8 mouse cellular contexts compared by ENCODE assay signal in the genomic region with DNA sequence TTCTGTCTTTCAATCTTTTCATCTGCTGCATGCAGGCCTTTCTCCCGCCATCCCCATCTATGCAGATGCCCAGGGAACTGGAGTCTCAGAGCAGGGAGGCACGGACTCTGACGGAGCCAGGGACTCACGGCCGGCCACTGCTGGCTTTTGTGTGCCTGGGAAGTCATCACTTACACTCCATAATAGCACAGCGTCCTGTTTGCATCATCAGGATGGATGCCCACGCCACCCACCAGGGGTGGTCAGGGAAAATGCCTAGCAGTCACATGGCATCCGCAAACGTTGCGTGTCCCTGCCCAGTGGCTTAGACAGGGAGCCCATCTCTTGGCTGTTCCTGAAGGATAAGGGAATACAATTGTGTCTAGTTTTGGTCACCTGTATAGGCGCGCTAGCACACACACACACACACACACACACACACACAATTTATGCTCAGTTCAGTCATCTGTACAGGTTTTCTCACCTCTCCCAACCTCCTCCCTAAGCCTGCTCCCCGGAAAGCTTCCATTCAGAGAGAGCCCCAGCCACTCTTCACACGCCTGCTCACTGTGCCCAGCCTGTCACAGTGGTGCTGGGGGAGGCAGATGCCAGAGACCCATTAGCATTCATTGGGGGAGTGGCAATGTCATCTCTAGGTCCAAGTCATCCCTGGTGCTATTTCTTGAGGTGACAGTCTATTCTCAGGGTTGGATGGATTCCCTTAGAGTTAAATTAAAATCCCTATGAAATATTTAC.
DNase-seq lines count a peak whose midpoint lies in the region; ATAC-seq lines count a peak whose summit lies in the region.

No protein-coding gene starts in this region.

- no peaks in the 10 kb centered on the region for H3K36me3 ChIP-seq in kidney, embryonic 14.5 days (ENCODE audit: control insufficient read depth, insufficient read depth, low read length)
- H3K36me3 ChIP-seq in forebrain, embryonic 13.5 days (ENCODE audit: poor library complexity, severe bottlenecking), result no peaks in the 10 kb centered on the region

- no peaks in the 10 kb centered on the region for H3K4me1 ChIP-seq in kidney, embryonic 14.5 days (ENCODE audit: control insufficient read depth, insufficient read depth, low read length)
- H3K4me1 ChIP-seq in forebrain, embryonic 13.5 days, result peaks cover 26% of the 10 kb centered on the region

- no peak overlapping the region for H3K4me3 ChIP-seq in kidney, embryonic 14.5 days (ENCODE audit: low read length)
- H3K4me3 ChIP-seq in forebrain, embryonic 13.5 days, result peak overlapping the region; percentile 2; the same call in 1 of the 2 replicates

- H3K9ac ChIP-seq in kidney, embryonic 14.5 days (ENCODE audit: low read depth, low read length), result no peak overlapping the region; the same call in 1 of the 2 replicates
- H3K9ac ChIP-seq in forebrain, embryonic 13.5 days, result 0 out of 2 replicates have a peak overlapping the region, but pooled peaks have one; percentile 19

- H3K27me3 ChIP-seq in kidney, embryonic 14.5 days (ENCODE audit: control insufficient read depth, insufficient read depth, low read length), result no peaks in the 10 kb centered on the region
- H3K27me3 ChIP-seq in forebrain, embryonic 13.5 days, result no peaks in the 10 kb centered on the region

- no peak for ATAC-seq in kidney, embryonic 14.5 days (ENCODE audit: low FRiP score, low TSS enrichment)
- peak; percentile 57 for ATAC-seq in forebrain, embryonic 13.5 days
- no peak for ATAC-seq in inflammation-experienced regulatory T-cells, adult 6 months

- no peak overlapping the region for H3K4me2 ChIP-seq in kidney, embryonic 14.5 days (replicated peaks; ENCODE audit: low read depth, low read length)
- peak overlapping the region; percentile 49 for H3K4me2 ChIP-seq in forebrain, embryonic 13.5 days

- intact Hi-C loops in left cerebral cortex, postnatal 4 days (cut with DNase I), result no loop called here

- 36% methylated on average over 14 of the region's 14 CpGs for WGBS in kidney, embryonic 14.5 days
- 32% methylated on average over 14 of the region's 14 CpGs for WGBS in forebrain, embryonic 13.5 days

- DNase-seq in kidney, adult 11 months, result peak; percentile 37
- peak; percentile 36 for DNase-seq in left cerebral cortex, postnatal 4 days
- DNase-seq in retina, embryonic 14.5 days (ENCODE audit: low spot score), result peak; percentile 26
- DNase-seq in thymus, postnatal 36 days, result no peak
- no peak for DNase-seq in heart, adult 8-10 months (ENCODE audit: low spot score)

- H3K27ac ChIP-seq in kidney, embryonic 14.5 days (ENCODE audit: low read depth, low read length), result no peak overlapping the region
- peak overlapping the region; percentile 41; the same call in 1 of the 2 replicates for H3K27ac ChIP-seq in forebrain, embryonic 13.5 days

- H3K9me3 ChIP-seq in kidney, embryonic 14.5 days (ENCODE audit: control insufficient read depth, low read length), result no peaks in the 10 kb centered on the region
- H3K9me3 ChIP-seq in forebrain, embryonic 13.5 days (replicated peaks), result no peaks in the 10 kb centered on the region

Comparison
In these comparisons a context has a peak if more than half of its experiments do, and no peak if none do; other contexts are left out.
1. DNase-seq: peak in kidney, adult 11 months (single experiment), left cerebral cortex, postnatal 4 days (single experiment) and retina, embryonic 14.5 days (single experiment); none in thymus, postnatal 36 days (0 of 2) and heart, adult 8-10 months (single experiment).